Mouse (Mus musculus): ENCODE results near the gene Pbx2.

Pbx2 gene

DNA sequence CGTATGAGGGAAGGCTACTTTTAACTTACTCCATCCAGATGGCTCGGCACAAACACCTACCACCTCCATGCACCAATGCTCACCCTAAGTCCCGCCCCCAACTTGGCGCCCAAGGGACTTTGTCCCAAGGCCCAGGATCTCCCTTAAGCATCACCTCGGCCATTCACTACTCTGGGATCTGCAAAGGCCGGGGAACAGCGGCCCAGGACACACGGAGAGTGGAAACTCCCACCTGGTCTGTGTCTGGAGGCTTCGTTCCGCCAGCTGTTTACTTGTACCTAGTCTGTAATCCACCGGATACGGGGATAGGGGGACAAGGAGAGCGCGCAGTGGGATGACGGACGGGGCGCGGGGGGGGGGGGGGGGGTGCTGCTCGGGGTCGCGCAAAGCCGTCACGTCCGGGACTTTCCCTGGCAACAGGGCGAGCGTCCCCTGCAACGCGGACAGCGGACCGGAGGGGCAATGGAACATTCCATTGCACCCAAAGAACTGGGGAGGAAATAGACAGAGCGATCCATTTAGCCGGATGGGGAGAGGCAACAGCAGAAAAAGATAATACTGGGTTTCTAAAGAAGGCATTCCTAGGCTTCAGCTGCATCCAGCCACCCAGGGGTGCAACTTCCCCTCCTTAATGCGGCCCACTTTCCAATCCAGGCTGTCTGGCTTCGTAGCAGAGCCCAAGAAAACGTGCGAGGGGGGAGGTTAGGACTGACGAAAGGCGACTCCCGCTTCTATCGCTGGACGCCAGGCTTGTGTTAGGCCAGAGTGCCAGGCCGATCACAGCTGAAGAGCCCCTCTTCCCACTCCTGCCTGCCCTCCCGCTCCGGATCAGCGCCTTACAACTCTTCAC, 36.3 kb downstream of the Pbx2 start:
- in situ Hi-C loops (cut with MboI, MseI): no loop called here

DNA sequence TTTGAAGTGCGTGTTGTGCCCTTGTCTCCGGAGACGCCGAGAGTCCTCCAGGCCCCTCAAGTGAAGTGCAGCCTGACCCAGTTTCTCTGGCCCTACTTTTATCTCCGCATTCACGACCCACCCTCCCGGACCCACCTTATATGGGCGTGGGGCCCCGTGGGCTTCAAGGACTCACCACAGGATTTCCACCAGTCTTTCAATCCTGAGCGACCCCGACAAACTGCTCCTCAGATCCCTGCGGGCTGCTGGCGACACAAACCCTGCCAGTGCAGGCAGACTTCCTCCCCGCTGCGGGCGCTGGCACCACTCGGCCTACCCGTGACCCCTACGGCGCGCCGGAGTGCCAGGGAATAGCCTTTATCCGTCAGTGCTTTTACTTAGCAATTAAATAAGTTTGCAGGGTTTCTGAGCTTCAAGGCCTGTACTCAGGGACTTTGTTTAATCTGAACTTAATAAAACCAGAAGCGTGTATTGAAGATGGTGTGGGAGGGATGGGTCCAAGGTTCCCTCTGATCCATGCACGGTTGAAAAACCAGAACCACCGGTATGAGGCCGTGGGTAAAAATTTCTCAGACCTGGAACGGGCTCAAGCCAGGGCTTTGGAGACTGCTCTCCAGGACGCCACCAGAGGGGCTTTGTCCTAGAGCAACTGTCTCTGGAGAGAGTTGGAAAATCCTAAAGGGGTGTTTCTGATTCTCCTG, 37.0 kb downstream of the Pbx2 start, which contains the start of gene Ppt2:
Ppt2 (minus strand) TSS at position 568 of the 701 bp plus-strand sequence.
- in situ Hi-C loops (cut with MboI, MseI): no loop called here

DNA sequence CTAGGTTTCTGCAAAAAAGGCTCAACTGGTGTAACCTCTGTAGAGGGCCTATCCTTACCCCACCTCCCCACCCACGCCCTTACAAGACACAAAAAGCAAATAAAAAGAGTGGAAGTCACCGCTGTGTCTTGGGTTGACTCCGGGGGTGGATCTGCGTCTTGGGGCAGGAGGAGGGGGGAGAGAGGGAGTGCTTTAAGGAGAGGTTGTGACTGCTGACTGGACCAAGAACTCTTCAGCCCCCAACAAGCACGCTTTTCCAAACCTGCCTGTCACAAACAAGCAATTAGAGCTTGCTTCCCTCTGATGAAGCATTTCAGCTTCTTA, 37.5 kb downstream of the Pbx2 start:
- in situ Hi-C loops (cut with MboI, MseI): no loop called here

DNA sequence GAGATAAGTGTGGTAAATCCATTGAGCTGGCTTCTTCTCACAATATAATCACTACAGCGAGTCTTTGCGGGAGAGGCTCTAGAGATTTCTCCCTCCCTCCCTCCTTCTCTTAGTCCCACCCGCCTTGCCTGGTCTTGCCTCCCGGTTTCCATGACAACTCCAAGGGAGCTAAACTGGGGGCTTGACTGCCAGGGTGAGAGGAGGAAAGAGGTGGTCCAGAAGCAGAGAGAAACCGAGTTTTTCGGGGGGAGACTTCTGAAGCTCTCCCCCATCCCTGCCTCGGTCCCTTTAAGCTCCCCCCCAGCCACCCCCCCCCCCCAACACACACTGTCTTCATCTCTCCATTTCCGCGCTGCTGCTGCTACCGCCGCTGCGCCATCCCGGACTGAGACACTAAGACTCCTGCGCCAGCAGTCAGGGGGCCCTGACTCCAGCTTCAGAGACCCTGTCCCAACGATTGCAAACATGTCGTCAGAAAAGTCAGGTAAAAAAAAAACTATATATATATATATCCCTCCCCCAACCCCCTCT, 38.2 kb downstream of the Pbx2 start, which contains the start of gene Prrt1:
Prrt1 (plus strand) TSS at position 313 of the 531 bp plus-strand sequence.
- in situ Hi-C loops (cut with MboI, MseI): no loop called here

DNA sequence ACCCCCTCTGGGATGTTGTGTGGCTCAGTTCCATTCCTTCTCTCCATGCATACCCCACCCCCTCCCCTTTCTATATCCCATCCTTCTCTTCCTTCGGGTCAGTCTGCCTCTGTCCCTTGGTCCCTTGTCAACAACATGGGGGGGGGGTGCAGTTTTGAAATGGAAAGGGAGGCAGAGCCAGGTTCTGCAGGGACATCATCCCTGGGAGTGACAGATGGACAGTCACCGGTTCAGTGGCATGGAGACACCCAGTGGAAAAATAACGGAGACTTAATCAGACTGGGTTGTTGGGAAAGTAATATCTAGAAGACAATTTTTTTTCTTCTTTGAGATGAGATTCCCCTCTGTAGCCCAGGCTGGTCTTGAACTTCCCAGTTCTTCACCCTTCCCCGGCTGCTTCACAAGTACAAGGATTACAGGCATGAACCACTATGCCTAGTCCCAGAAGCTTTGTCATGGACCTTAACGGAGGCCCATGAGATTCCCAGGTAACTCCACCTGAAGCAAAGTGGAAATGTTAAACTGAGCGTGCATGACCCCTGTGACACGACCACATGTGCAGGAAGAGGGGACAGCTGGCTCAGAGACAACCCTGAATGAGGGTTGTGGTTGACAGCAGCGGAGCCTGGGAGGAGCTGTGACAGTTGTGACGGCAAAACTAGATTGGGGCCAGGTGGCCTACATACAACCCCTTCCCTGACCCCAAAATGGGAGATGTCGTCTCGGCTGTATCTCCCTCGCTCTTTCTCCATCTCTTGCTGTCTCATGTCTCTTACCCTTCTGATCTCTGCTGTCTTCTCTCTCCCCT, 38.9 kb downstream of the Pbx2 start:
- in situ Hi-C loops (cut with MboI, MseI): no loop called here

DNA sequence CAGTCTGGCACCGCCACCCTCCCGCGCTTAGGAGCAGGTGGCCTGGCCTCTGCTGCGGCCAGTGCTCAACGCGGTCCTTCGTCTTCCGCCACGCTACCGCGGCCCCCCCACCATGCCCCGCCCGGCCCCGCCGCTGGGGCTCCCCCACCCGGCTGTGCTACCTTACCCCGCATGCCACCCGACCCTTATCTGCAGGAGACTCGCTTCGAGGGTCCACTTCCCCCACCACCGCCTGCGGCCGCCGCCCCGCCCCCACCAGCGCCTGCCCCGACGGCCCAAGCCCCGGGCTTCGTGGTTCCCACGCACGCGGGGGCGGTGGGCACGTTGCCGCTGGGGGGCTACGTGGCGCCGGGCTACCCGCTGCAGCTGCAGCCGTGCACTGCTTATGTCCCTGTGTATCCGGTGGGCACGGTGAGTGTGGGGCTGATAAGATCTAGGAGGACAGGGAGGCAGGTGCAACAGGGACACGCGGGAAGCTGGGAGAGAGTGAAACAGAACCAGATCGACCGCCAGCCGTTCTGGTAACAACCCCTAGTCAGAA, 39.8 kb downstream of the Pbx2 start:
- in situ Hi-C loops (cut with MboI, MseI): no loop called here

DNA sequence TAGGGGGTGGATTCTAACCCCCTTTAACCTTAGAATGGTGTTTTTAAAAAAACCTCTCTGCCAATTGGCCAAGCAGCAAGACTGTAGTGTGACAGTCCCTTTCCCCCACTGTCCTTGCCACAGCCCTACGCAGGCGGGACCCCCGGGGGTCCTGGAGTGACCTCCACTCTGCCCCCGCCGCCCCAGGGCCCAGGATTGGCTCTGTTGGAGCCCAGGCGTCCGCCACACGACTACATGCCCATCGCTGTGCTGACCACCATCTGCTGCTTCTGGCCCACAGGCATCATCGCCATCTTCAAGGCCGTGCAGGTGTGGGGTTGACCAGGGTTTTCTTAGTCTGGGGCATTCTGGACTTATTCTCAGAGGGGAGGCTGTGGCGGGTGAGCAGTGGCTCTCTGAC, 40.6 kb downstream of the Pbx2 start:
- in situ Hi-C loops (cut with MboI, MseI): no loop called here

DNA sequence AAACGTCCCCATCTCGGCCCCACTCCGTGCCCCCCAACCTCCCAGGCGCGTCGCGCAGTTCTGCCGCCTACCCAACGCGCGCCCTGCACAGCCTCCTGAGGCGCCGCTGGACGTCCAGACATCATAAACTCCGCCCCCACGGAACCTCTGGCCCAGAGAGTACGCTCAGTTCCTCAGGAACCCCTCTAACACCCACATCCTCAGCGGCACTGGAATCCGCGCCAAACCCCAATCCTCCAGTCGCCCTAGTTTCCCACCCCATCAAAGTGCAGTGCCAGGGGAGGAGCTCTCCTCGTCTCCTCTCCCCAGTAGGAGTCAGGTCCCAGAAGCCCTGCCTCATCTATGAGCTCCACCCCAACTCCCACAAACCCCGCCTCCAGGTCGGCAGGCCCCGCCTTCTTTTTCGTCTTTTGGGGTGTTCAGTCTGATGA, 41.2 kb downstream of the Pbx2 start:
- in situ Hi-C loops (cut with MboI, MseI): no loop called here

DNA sequence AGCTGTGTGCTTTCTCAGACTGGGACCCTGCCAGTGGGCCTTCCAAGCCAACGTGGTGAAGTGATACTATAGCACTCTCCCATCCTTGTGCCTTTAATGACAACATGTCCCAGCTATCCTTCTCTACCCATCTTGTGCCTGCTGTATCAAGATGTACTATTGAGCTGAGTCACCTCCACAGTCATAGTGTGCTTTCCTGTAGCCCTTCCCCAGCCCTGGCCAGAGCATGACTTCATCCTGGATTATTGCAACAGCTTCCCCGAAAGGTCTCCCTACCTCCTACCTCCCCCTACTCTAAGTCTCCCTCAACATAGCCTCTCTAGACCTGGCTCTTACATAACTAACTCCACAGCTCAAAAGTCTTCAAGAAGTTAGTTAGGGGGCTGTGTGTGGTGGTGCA, 44.6 kb downstream of the Pbx2 start:
- in situ Hi-C loops (cut with MboI, MseI): no loop called here

DNA sequence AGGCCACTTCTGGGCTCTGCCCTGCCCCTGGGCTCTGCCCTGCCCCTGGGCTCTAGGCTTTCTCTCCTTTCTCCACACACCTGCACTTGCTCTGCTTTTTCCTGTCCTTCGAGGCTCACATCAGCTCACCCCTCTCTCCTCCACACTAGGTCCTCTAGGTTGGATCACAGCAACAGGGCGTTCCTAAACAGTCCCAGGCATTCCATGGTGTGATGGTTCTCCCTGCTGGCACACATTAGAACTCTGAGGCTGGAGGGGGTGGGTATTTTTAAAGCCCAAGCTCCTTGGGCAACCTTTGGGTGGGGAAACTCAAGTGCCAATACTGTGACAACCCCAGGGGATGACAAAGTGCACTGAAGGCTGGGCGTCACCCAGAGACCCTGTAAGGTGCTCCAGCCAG, 46.4 kb downstream of the Pbx2 start:
- in situ Hi-C loops (cut with MboI, MseI): no loop called here

DNA sequence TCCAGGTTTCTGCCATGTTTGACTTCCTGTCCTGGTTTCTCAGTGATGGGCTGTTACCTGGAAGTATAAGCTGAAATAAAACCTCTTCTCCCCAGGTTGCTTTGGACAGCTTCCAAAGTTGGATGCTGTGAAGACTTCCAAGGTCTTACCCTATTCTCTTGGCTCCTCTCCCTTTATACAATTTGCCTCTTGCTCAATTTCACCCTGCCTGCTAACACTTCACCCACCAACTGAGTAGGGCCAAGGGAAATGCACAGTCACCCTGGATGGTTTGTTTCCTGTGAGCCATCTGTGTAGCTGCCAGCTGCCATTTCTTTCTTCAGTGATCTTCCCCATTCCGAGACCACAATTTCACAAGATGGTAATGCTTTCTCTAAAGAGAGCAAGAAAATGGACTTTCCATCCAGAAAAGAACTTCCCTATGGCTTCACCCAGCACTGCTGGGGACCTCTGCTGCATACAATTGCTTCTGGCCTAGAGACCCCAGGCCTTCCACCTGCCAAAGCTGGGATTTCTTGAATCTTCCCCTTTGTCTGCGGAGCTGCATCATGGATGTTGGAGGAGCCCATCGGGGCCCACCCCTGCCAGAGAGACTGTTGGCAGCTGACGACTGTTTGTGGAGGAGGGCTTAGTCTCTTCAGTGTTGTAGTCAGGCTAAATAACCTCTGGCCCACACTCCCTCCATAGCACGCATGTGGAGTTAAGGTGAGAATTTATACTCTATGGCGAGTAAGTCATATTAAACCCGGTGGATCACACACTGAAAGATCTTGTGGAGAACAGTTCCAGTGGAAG, 48.6 kb downstream of the Pbx2 start:
- in situ Hi-C loops (cut with MboI, MseI): no loop called here

DNA sequence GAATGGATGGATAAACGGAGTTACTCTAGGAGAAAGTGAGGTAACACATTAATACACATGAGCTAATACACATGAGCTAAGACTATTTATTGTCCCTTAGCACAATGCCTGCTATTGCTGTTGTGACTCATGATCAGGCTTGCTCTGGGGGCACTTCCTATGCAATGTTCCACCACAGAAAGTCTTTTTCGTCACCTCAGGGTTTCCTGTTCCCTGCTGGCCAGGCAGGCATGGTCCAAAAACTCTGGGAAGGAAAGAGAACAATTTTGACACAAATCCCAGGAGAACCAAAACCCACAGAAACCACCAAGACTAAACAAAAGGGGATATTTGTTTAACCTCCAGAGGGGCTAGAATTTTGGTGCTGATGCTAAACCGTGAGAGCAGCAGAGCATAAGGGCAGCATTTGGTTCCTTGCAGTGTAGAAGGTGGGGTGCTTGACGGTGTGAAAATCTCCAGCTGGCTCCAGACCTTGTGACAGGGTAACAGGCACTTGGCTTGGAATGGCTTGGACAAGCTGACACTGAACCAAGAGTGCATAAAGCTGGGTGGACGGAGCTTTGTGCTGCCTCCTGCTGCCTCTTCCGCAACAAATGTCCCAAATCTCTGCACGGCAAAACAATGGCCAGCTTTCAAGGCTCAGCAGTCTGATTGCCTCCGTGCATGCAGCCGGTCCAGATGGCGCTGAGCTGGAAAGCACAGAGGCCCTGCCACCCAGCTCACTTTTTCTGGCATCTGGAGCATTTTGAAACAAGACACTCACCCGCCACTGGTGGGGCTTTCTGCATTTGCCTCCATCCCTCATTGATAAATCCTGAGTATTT, 49.9 kb downstream of the Pbx2 start:
- in situ Hi-C loops (cut with MboI, MseI): no loop called here

DNA sequence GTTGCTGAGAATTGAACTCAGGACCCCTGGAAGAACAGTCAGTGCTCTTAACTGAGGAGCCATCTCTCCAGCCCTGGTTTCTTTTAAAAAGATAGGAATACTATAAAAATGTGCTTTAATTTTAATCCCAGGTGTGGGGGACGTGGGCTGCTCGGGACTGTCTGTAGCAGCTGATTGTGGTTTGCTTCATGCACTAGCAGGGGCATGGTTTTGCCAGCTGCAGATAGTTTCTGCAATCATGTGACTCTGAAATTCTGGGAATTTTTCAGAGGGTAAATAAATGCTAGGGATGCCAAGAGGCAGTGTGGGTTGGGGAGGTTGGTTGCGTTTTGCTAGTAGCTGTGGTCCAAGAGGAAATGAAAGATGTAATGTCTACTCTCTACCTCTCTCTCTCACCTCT, 50.9 kb downstream of the Pbx2 start:
- in situ Hi-C loops (cut with MboI, MseI): no loop called here

DNA sequence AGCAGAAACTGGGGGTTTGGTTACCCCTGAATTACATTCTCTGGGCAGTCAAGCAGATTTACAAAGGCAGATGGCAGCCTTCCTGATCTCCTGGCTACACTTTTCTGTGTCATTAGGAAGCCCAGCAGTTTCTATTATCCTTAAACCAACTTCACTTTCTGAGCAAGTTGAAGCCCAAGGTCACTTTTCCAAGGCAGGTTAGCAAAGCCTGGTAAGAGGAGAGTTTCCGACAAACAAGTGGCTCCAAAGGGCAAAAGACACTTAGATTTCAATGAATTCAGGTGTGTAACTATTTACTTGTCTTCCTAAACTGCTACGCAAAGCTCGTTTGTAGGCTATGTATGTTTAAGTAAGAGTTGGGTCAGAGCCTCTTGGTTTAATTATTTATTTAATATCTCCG, 52.3 kb downstream of the Pbx2 start:
- in situ Hi-C loops (cut with MboI, MseI): no loop called here

DNA sequence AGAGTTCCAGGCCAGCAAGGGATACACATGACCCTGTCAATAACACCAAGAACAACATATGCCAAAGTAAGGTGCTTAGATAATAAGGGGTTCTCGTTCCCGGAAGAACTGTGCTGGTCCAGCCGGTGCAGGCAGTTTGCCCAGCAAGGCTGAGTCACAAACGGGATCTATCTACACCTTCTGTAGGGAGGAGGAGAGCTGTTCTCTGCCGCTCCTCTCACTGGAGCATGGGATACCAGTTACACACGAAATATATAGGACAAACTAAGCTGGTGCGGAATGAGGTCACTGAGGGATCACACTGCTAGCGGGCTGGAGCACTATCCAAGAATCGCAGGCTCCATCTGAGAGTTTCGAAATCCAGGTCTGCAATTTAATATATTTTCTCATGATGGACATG, 52.9 kb downstream of the Pbx2 start:
- in situ Hi-C loops (cut with MboI, MseI): no loop called here

DNA sequence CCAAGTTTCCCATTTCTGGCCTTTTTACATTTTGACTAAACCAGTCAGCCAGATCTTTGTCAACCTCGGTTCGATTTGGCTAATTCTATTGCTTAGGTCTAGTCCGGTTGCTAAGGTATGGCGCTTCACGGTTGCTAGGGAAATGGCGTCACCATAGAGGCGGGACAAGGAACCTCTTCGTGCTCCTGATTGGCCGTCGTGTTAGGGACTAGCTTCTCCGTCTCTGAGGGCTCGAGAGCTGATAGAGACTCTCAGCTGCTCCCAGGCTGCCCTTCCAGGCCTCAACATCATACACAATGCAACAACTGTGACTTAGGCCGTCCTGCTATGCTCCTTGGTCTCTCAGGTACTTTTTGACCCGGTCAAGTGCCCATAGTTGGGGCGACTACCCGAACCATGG, 53.5 kb downstream of the Pbx2 start, which contains the start of gene Fkbpl:
Fkbpl (plus strand) TSS at position 157 of the 400 bp plus-strand sequence.
- in situ Hi-C loops (cut with MboI, MseI): no loop called here

DNA sequence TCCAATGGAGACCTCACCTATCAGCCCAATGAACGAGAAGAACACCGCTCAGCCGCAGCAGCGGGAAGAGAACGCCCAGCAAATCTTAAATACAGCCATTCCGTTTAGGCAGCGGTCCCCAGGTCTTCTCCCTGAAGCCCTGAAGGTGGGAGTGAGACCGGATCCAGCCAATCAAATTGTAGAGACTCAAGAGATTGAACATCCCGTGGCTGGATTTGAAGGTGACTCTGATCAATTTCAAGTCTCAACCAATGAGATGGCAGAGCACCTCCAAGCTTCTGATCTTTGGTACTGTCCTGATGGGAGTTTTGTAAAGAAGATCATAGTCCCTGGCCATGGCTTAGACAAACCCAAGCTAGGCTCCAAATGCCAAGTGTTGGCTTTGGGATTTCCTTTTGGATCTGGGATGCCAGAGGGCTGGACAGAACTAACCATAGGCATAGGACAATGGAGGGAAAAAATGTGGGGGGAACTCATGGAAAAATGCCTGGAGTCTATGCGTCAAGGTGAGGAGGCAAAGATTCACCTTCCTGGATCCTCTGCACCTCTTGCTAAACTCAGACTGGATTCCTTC, 54.3 kb downstream of the Pbx2 start:
- in situ Hi-C loops (cut with MboI, MseI): no loop called here

DNA sequence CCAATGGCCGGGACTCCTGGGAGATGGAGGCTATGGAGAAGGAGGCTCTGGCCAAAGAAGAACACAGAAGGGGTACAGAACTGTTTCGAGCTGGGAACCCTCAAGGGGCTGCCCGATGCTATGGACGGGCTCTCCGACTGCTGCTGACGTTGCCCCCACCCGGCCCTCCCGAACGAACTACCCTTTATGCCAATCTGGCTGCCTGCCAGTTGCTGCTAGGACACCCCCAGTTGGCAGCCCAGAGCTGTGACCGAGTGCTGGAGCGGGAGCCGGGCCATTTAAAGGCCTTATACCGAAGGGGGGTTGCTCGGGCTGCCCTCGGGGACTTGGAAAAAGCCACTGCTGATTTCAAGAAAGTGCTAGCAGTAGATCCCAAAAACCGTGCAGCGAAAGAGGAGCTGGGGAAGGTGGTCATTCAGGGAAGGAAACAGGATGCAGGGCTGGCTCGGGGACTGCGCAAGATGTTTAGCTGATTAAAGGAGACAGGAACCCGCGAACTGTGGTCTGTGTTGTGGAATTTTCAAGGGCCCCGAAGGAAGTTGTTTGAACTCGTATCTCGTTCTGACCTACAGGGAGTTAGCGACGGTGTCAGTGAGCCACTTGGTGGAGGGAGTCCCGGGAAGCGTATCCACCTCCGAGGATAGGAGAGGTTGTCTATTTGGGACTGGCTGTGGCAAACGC, 54.9 kb downstream of the Pbx2 start:
- in situ Hi-C loops (cut with MboI, MseI): no loop called here
